Mouse (Mus musculus) heart, embryonic 11.5 days (tissue): Measurements from ENCODE around the gene Ift81. TPM values are rescaled to one million over a fixed set of nuclear protein-coding genes. Genes with fewer than 3 reads are reported as not detected.

Experiments used
- ATAC-seq: fragments of 200-750 bp; cut with Nextera tagmentation; replicated peaks from 2 replicates; pipeline ENCODE4 v1.8.0; 2017; ENCODE audit warnings: moderate library complexity; ENCODE audit not compliant: insufficient number of reproducible peaks, low FRiP score, low TSS enrichment
- H3K27ac ChIP-seq: fragments of 300-500 bp; sonication (generic); 2 replicates; pipeline ENCODE4 v1.5.1; 2014; ENCODE audit warnings: mild to moderate bottlenecking, low read depth, low read length
- H3K27me3 ChIP-seq: fragments of 300-500 bp; sonication (generic); 2 replicates; pipeline ENCODE4 v1.6.1; 2014; ENCODE audit warnings: mild to moderate bottlenecking, low read length, mixed read lengths; ENCODE audit not compliant: control insufficient read depth, insufficient read depth
- H3K36me3 ChIP-seq: fragments of 300-500 bp; sonication (generic); 2 replicates; pipeline ENCODE4 v1.6.1; 2014; ENCODE audit warnings: mild to moderate bottlenecking, low read length, moderate library complexity, mixed read lengths; ENCODE audit not compliant: control insufficient read depth, insufficient read depth
- H3K4me1 ChIP-seq: fragments of 300-500 bp; sonication (generic); 2 replicates; pipeline ENCODE4 v1.6.1; 2014; ENCODE audit warnings: low read length; ENCODE audit not compliant: control insufficient read depth, insufficient read depth
- H3K4me2 ChIP-seq: fragments of 300-500 bp; sonication (generic); 2 replicates; pipeline ENCODE4 v1.6.1; 2014; ENCODE audit warnings: mild to moderate bottlenecking, moderate library complexity
- H3K4me3 ChIP-seq: fragments of 300-500 bp; sonication (generic); 2 replicates; pipeline ENCODE4 v1.5.1; 2014; ENCODE audit warnings: low read depth, low read length
- H3K9ac ChIP-seq: fragments of 300-500 bp; sonication (generic); 2 replicates; pipeline ENCODE4 v1.6.1; 2014; ENCODE audit warnings: mild to moderate bottlenecking, low read depth, low read length, moderate library complexity
- H3K9me3 ChIP-seq: fragments of 300-500 bp; sonication (generic); replicated peaks from 2 replicates; pipeline ENCODE4 v1.6.1; 2016; ENCODE audit warnings: low read length; ENCODE audit not compliant: control insufficient read depth
- WGBS: fragments of 180-500 bp; shearing (Covaris S2); extraction: QIAGEN DNeasy Blood & Tissue Kit; methylation state at CpG from one replicate; pipeline ENCODE4 v1.1.7; 2014; ENCODE audit not compliant: insufficient replicate concordance; 5-methylcytosine and 5-hydroxymethylcytosine counted together
- polyA plus RNA-seq: library from polyadenylated mRNA; unstranded; fragments of >200 nt; fragmentation: Nextera tagmentation; extraction: Ambion mirVana; gene quantifications from 2 replicates; pipeline ENCODE4 v1.2.1, GENCODE M21; 2014

Ift81 gene
- polyA plus RNA-seq, 1 experiment from 2014 or later, result 23.9 TPM

- Histone ChIP-seq H3K9ac (no peak overlapping the region), H3K36me3 (no peaks in the 10 kb centered on the region), H3K27ac (no peak overlapping the region), H3K4me1 (peaks cover 36% of the 10 kb centered on the region), H3K4me2 (no peak overlapping the region), H3K4me3 (no peak overlapping the region), H3K27me3 (no peaks in the 10 kb centered on the region), H3K9me3 (no peaks in the 10 kb centered on the region)
- WGBS, result 70% methylated on average over 6 of the region's 6 CpGs
- no peak for ATAC-seq
Observed at GRCm38 (mm10) chr5:122512011-122512410, 102.3 kb downstream of the Ift81 start.

GRCm38 (mm10) chr5:122511405-122511804, 102.9 kb downstream of the Ift81 start:
- H3K4me2 ChIP-seq, result no peak overlapping the region
- WGBS, result 32% methylated on average over 9 of the region's 9 CpGs
- H3K36me3 ChIP-seq, result no peaks in the 10 kb centered on the region
- peaks cover 3% of the 10 kb centered on the region; the same call in 1 of the 2 replicates for H3K9me3 ChIP-seq
- H3K9ac ChIP-seq, result no peak overlapping the region
- ATAC-seq, result 0 out of 2 replicates have a peak, but pooled peaks have one; percentile 21
- H3K4me1 ChIP-seq, result peaks cover 32% of the 10 kb centered on the region
- peak overlapping the region; percentile 47; the same call in 1 of the 2 replicates for H3K27ac ChIP-seq
- H3K27me3 ChIP-seq, result no peaks in the 10 kb centered on the region
- no peak overlapping the region for H3K4me3 ChIP-seq

- Histone ChIP-seq H3K9ac (no peak overlapping the region), H3K4me1 (peaks cover 32% of the 10 kb centered on the region), H3K4me2 (0 out of 2 replicates have a peak overlapping the region, but pooled peaks have one; percentile 3), H3K9me3 (peaks cover 3% of the 10 kb centered on the region; the same call in 1 of the 2 replicates), H3K4me3 (no peak overlapping the region), H3K27ac (peak overlapping the region; percentile 41; the same call in 1 of the 2 replicates), H3K36me3 (no peaks in the 10 kb centered on the region), H3K27me3 (no peaks in the 10 kb centered on the region)
- WGBS, result 42% methylated on average over 17 of the region's 17 CpGs
- ATAC-seq, result no peak
Observed at GRCm38 (mm10) chr5:122510651-122511157, 103.6 kb downstream of the Ift81 start.

- Histone ChIP-seq H3K4me2 (no peak overlapping the region), H3K9ac (no peak overlapping the region), H3K9me3 (peaks cover 3% of the 10 kb centered on the region; the same call in 1 of the 2 replicates), H3K36me3 (no peaks in the 10 kb centered on the region), H3K27me3 (no peaks in the 10 kb centered on the region), H3K4me3 (no peak overlapping the region), H3K27ac (no peak overlapping the region), H3K4me1 (peaks cover 32% of the 10 kb centered on the region)
- 36% methylated on average over 7 of the region's 7 CpGs for WGBS
- no peak for ATAC-seq
Observed at GRCm38 (mm10) chr5:122509608-122510007, 104.7 kb downstream of the Ift81 start.

- Histone ChIP-seq H3K4me3 (no peak overlapping the region), H3K36me3 (no peaks in the 10 kb centered on the region), H3K4me1 (peaks cover 26% of the 10 kb centered on the region), H3K4me2 (no peak overlapping the region), H3K9ac (no peak overlapping the region), H3K9me3 (peaks cover 3% of the 10 kb centered on the region; the same call in 1 of the 2 replicates), H3K27me3 (no peaks in the 10 kb centered on the region), H3K27ac (no peak overlapping the region)
- ATAC-seq, result no peak
- WGBS, result 71% methylated on average over 11 of the region's 11 CpGs
Observed at GRCm38 (mm10) chr5:122508861-122509306, 105.4 kb downstream of the Ift81 start.

GRCm38 (mm10) chr5:122507396-122507795, 106.9 kb downstream of the Ift81 start:
- Histone ChIP-seq H3K27me3 (no peaks in the 10 kb centered on the region), H3K9ac (no peak overlapping the region), H3K27ac (no peak overlapping the region), H3K9me3 (peaks cover 3% of the 10 kb centered on the region; the same call in 1 of the 2 replicates), H3K4me1 (peaks cover 33% of the 10 kb centered on the region), H3K4me3 (no peak overlapping the region), H3K4me2 (no peak overlapping the region), H3K36me3 (no peaks in the 10 kb centered on the region)
- no peak for ATAC-seq

- Histone ChIP-seq H3K9ac (no peak overlapping the region), H3K27me3 (no peaks in the 10 kb centered on the region), H3K9me3 (peaks cover 3% of the 10 kb centered on the region; the same call in 1 of the 2 replicates), H3K4me1 (peaks cover 29% of the 10 kb centered on the region), H3K27ac (no peak overlapping the region), H3K36me3 (no peaks in the 10 kb centered on the region), H3K4me3 (no peak overlapping the region), H3K4me2 (no peak overlapping the region)
- ATAC-seq, result no peak
- WGBS, result 86% methylated on average over 3 of the region's 3 CpGs
Observed at GRCm38 (mm10) chr5:122506462-122506861, 107.9 kb downstream of the Ift81 start.

GRCm38 (mm10) chr5:122505554-122505953, 108.8 kb downstream of the Ift81 start:
- WGBS, result 82% methylated on average over 5 of the region's 5 CpGs
- H3K4me2 ChIP-seq, result no peak overlapping the region
- ATAC-seq, result no peak
- H3K27me3 ChIP-seq, result no peaks in the 10 kb centered on the region
- H3K4me3 ChIP-seq, result no peak overlapping the region
- no peak overlapping the region for H3K9ac ChIP-seq
- no peak overlapping the region for H3K27ac ChIP-seq
- H3K36me3 ChIP-seq, result no peaks in the 10 kb centered on the region
- H3K9me3 ChIP-seq, result peaks cover 3% of the 10 kb centered on the region; the same call in 1 of the 2 replicates
- peaks cover 20% of the 10 kb centered on the region for H3K4me1 ChIP-seq

- peaks cover 18% of the 10 kb centered on the region for H3K4me1 ChIP-seq
- H3K27ac ChIP-seq, result 0 out of 2 replicates have a peak overlapping the region, but pooled peaks have one; percentile 22
- peak overlapping the region; percentile 96; the same call in 1 of the 2 replicates for H3K9ac ChIP-seq
- H3K36me3 ChIP-seq, result no peaks in the 10 kb centered on the region
- WGBS, result 33% methylated on average over 4 of the region's 4 CpGs
- H3K9me3 ChIP-seq, result peaks cover 3% of the 10 kb centered on the region; the same call in 1 of the 2 replicates
- no peak overlapping the region for H3K4me3 ChIP-seq
- no peak for ATAC-seq
- H3K27me3 ChIP-seq, result no peaks in the 10 kb centered on the region
- H3K4me2 ChIP-seq, result peak overlapping the region; percentile 94; the same call in 1 of the 2 replicates
Observed at GRCm38 (mm10) chr5:122503760-122504119, 110.6 kb downstream of the Ift81 start.
